Mouse (Mus musculus): ENCODE measurements around the gene Crip1.

- TF ChIP-seq EP300 (IDR thresholded peaks at IDR 0.05; ENCODE audit: insufficient read depth, low read depth, low read length) (no peak), CTCF (IDR thresholded peaks at IDR 0.05; ENCODE audit: low read depth, low read length) (no peak), POLR2A (IDR thresholded peaks at IDR 0.05; ENCODE audit: insufficient read depth, low read length) (no peak)
These were observed 11.6 kb upstream of the Crip1 start for GRCm38 (mm10) chr12:113134502-113134901.
